Mouse (Mus musculus): ENCODE results near the gene Ch25h.
A peak's percentile ranks its signal among the peaks of the same experiment; 100 is the strongest.

Ch25h gene

GRCm38 (mm10) chr19:34474991-34475971 lies at the start of gene Ch25h:
Gene Ch25h (minus strand): TSS chr19:34475164.
- DNase-seq (ENCODE audit: low read depth, low spot score), result peak; percentile 61

- no peak for DNase-seq (ENCODE audit: low read depth, low spot score)
These were observed 49.7 kb upstream of the Ch25h start for GRCm38 (mm10) chr19:34524646-34525045.

- no peak for DNase-seq (ENCODE audit: low read depth, low spot score)
These were observed 48.3 kb upstream of the Ch25h start for GRCm38 (mm10) chr19:34523106-34523725.

DNA sequence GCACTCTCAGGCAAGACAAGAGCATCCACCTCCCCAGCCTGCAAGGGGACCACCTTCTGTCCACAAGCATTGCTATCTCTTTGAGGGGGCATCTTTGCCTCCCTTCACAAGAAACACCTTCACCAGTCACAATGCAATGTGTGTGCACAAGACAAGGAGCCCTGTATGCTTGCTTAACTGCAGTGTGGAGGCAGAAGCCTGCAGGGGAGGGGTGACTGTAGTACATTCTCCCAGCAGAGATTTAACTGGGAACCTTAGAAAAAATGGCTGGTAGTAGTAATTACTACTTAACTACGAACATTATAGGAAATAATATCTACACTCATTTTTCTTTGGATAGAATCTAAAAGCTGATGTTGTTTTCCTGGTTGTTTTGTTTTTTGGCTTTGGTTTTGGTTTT lies 47.0 kb upstream of the Ch25h start:
- DNase-seq (ENCODE audit: low read depth, low spot score), result no peak

DNA sequence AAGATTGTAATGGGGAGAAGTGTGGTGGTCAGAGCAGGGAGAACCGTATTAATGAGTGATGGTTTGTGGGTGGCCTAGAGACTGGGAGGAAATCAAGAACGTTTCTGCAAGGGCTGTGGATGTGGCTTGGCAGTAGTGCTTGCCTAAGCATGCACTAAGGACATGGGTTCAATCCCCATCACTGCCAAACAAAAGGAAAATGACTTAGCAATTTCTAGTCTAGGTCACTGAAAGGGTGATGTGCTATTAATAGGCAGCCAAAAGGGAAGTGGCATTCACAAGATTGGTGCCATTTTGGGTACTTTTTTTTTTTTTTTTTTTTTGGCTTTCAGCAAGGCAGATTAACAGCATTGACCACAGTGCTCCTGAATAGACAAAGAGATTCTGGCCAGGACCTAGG lies 46.4 kb upstream of the Ch25h start:
- no peak for DNase-seq (ENCODE audit: low read depth, low spot score)

DNA sequence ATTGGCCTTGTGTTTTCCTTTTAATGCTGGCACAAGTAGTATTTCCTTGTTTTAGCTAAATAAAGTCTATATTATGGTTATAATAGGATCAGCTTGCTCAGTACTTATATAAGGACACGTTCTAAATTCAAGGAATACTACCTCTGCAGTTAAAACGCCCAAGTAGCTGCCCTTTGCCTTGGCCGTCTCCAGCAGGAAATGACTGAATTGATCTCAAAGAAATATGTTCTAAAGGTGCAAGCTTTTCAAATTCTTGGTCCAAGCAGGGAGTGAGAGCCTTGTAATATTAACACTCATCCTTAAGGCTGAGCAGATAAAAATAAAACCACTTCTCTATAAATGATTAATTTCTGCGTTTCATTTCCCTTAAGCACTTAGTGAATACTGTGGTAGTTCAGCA lies 45.1 kb upstream of the Ch25h start:
- DNase-seq (ENCODE audit: low read depth, low spot score), result no peak

DNA sequence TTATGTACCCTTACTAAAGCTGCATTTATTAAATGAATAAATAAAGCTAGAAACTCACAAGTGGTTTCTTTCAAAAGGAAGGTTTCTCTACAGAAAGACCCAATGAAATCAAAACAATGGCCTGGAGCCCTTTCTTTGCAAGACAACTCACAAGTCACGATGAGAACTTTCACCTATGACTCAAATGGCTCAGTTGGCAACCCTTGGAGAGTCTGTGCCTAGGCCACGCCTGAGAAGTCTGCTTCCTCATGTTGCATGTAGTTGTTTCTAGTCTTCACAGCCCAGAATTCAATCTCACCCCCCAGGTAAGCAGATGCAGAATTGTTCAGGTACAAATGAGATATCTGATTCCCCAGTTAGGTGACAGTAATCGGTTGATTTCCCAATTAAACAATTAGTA lies 44.7 kb upstream of the Ch25h start:
- DNase-seq (ENCODE audit: low read depth, low spot score), result no peak

DNA sequence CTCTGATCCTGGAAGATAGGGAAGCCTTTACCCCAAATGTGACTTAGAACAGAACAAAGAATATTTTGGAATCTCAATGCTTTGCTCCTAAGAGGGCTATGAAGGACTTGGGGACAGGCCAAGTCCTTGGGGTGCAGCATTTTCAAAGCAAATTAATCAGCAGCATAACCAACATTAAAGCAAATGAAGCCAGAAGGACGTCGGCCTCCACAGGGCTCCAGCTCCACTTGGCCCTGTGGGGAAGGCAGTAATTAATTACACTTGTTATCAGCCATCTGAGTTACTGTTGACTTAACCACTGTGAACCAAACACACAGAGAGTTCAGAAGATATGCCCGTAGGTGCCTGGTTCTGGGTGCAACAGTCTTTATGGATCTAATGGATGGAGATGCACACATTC lies 43.8 kb upstream of the Ch25h start:
- DNase-seq (ENCODE audit: low read depth, low spot score), result no peak

GRCm38 (mm10) chr19:34517812-34518594 lies 43.0 kb upstream of the Ch25h start:
- DNase-seq (ENCODE audit: low read depth, low spot score), result no peak

DNA sequence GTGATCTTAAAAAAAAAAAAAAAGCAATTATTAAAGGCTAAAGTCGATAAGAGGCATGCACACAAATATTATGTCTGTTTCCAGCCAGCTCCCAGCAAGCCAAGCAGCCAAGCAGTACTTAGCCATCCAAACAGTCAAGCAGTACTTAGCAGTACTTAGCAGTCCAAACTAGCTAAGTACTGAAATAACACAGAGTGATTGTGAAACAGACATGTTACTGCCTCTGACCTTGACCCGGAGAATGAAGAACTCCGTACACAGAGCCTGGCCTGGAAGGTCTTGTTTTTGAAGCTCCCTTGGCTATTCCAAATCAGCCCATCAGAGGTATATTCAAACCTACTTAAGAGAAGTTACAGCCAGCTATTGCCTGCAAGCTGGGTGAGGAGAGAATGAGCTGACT lies 42.2 kb upstream of the Ch25h start:
- no peak for DNase-seq (ENCODE audit: low read depth, low spot score)

DNA sequence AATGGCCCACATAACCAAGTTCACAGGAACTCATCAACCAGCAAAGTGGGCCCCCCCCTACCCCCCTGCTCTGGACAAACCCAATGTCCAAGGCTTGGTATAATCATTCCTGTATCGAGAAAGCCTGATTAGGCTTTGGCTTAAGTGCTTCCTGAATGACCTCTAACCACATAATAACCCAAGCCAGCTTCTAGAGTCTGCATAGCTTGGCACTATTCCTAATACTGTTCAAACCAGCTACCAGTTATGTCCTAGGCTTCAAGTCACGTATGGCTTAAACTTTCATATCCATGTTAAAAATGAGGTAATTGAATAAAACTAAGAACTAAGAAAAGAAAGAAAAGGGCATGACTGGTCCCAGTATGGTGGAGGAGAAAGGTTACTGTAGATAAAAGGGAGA lies 41.4 kb upstream of the Ch25h start:
- DNase-seq (ENCODE audit: low read depth, low spot score), result no peak

DNA sequence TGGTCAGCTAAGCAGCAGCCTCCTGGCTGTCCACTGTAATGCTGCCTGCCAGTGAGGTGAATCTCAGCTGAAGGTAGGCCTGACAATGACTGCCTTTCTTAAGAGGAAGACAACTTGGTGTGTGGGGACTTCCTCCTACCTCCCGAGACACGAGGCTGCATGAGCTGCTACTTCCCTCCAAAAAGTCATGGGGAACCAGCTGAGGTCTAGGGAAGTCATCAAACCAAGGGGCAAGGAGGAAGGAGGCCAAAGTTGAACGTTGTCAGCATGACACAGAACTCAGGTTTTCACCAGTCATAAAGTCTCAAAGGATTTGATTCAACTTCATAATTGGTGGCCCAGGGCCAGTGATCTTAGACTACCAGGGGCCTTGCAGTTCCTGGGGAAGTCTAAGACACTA lies 40.7 kb upstream of the Ch25h start:
- no peak for DNase-seq (ENCODE audit: low read depth, low spot score)

DNA sequence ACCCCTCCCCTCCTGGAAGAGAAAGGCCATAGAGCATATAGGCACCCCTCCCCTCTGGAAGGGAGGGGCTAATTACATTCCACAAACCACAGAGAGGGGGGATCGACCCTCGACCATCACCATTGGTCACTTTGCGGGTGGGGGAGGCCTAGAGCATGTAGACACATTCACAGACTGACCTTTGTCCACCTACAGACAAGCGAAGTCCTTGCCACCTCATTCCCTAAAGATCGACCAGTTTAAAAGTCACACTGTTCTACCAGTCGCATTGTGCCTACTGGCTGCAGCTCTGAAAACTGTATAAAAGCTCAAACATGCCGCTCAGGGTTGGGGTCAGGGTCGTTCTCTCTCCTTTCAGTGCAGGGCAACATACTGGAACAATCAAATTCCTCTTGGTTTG lies 36.6 kb upstream of the Ch25h start:
- no peak for DNase-seq (ENCODE audit: low read depth, low spot score)

DNA sequence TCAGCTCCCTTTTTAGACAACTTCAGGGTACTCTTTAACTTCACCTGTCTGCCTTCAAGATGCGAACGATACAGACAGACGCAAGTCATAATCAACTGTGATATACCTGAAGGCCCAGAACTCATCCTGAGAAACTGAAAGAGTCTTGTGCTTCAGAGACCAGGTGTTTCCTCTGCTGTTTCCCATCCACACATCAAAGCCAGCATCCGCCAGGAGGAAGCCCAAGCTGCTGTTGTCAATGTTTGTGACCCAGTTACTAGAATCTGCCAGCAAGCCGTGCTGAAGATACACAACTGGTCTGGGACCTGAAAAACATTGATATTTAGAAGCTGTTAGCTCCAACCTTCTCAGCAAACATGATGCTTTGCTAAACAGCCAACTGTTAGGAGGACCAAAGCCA lies 35.8 kb upstream of the Ch25h start:
- no peak for DNase-seq (ENCODE audit: low read depth, low spot score)

GRCm38 (mm10) chr19:34505161-34505721 lies 30.3 kb upstream of the Ch25h start:
- no peak for DNase-seq (ENCODE audit: low read depth, low spot score)

- DNase-seq (ENCODE audit: low read depth, low spot score), result peak; percentile 91
These were observed 25.8 kb upstream of the Ch25h start for GRCm38 (mm10) chr19:34500763-34501162.

DNA sequence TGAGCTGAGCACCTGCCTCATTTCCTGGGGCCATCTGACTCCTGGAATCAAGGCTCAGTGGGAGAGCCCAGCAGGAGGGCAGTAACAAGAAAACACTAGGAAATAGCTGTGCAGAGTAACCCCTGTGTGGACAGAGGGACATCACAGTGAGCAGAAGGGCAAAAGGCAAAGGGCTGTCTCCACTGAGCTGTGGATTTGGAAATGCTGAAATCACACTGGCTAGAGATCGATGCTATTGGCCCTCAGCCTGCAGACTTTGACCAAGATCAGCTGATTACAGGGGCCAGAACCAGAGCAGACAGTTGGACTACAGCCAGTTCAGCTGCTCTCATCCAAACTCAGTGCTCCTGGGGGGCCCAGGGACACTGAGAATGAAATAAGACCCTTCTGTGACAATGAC lies 21.4 kb upstream of the Ch25h start:
- no peak for DNase-seq (ENCODE audit: low read depth, low spot score)

- no peak for DNase-seq (ENCODE audit: low read depth, low spot score)
These were observed 18.9 kb upstream of the Ch25h start for GRCm38 (mm10) chr19:34493859-34494258.

DNA sequence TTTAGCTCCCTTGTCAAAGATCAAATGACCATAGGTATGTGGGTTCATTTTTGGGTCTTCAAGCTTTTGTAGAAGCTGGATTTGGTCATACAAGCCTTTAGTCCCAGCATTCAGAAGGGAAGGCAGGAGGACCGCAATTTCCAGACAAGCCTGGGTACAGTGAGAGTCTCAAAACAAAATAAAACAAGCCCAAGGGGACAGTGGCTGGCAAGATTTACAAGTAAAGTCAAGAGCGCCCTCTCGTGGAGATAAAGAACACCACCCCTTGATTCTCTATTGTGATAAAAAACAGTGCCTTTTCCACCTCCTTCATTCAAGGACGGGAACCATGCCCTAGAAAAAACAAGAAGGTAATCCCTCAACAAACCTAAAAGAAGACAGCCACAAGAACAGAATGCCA lies 8.6 kb upstream of the Ch25h start:
- DNase-seq (ENCODE audit: low read depth, low spot score), result peak; percentile 70

GRCm38 (mm10) chr19:34474228-34474990 lies 555 bp downstream of the Ch25h start:
- DNase-seq (ENCODE audit: low read depth, low spot score), result peak; percentile 19

GRCm38 (mm10) chr19:34471703-34472102 lies 3.3 kb downstream of the Ch25h start:
- no peak for DNase-seq (ENCODE audit: low read depth, low spot score)
